Mouse (Mus musculus) left cerebral cortex, adult 18-20 months (tissue): ENCODE results near the gene Odf2l. TPM values are rescaled to one million over a fixed set of nuclear protein-coding genes. Genes with fewer than 3 reads are reported as not detected.

Experiments
- DNase-seq, 2 experiments: peaks; one replicate each; pipeline ENCODE4 v3.0.0; 2021 to 2022; ENCODE audit warnings: low spot score in 2 of 2, mixed read lengths in 1 of 2
- total RNA-seq, 2 experiments: library from RNA; stranded (reverse); gene quantifications; 2 replicates each; pipeline ENCODE4 v1.2.3; 2021

Odf2l gene
- total RNA-seq, 2 experiments from 2014 or later: 17.7 to 27.3 TPM

DNA sequence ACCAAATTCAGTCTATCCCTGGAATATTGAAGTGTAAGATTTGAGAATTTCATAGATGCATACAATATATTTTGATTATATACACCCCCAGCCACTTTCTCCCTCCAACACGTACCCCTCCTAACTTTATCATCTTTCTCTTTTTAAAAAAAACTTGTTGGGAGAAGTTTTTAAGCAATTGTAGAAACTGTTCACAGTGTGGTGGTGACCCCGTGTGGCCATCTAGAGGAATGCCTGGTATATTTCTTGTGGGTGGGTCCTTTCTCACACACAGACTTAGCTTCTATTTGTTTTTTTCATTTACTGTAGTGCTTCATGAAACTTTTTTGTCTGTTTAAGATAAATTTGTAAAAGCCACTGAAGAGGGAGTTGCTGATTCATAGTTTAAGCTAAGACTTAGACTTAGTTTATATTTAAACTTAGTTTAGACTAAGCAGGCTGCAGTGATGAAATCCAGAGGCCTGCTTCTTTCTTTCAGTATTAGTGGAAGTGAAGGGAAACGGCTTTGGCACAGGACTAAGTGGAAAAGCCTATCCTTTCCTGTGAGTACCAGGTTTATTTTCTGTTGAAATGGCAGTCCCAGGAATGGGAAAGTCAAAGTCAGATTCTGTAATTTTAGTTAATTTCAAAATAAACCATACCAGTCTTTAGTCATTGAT lies 13.0 kb downstream of the Odf2l start:
- DNase-seq: peak; percentile 53 to 54

DNA sequence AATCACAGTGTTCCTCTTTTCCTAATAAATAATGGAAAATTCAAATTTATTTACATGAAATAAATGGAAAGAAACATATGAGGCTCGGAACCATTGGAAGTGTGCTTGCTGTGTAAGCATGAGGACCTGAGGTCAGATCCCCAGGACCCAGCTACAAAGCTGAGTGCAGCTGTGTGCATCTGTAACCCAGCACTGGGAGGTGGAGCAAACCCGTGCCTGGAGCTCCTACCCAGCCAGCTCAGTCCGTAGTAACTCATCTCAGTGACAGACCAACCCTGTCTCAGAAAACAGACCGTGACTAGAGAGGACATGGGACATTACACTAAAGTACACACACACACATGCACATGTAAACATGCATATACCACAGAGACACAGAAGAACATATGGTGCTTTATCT lies 21.8 kb downstream of the Odf2l start:
- no peak for DNase-seq

DNA sequence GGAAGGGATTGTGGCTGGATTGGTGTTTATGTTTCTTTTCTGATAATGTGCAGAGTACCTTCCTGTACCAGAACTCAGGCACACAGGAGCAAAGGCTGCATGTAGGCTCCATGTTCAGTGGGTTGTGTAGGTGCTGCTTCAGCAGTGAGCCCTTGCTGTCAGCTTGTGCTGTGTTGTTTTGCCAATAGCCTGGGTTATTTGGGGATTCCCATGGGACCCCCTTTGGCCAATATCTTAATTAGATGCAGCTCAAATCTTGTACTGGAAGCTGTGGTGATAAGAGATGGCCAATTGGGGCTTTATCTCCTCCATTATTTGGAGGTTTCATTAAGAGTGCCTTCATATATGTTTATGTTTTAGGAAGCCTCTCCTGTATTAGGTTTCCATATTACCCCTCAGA lies 24.5 kb downstream of the Odf2l start:
- DNase-seq: no peak

DNA sequence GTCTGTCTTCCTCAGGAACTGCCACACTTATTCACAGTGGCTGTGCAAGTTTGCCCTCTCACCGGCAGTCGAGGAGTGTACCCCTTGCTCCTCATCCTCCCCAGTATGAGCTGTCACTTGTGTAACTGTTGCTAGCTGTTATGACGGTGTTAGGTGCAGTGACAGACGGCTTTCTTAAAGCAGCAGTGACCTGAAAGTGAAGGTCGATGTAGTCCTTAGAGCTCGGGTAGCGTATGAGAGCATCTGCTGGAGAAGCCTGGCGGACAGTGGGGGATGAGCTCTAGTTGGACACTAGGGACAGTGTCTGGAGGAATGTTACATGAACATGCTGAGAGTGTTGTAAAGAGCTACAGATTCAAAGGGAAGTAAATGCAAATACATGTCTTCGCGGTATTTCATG lies 25.5 kb downstream of the Odf2l start:
- DNase-seq: no peak

DNA sequence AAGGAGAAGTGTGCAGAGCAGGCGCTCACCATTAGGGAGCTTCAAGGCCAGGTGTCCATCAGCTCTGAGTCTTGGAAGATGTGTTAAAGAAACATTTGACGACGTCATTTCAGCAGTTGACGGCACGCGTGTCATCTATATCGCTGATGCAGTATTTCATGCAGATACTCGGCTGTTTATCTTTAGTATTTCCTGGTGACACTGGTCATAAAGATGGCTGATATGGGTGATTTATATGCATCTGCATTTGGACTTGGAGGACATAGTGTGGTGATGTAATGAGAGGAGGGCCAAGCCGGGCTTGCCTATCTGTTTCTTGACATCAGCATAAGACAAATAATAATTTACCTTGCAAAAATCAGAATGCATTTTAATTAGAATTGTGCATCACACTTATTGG lies 28.5 kb downstream of the Odf2l start:
- no peak for DNase-seq

DNA sequence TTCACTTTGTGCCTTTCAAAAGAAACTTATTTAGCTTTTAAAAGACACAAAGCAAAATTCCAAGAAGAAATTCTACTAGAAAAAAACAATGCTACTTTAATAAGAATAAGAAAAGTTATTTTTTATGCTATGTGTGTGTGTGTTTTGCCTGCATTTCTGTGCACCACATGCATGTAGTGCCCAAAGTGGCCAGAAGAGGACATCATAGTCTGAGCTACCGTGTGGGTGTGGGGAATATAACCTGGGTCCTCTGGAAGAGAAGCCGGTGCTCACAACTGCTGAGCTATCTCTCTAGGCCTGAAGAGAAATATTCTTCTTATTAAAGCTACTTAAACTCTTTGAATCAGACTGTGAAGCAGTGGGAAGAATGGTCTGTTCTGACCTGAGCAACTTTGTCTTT lies 29.1 kb downstream of the Odf2l start:
- DNase-seq: no peak

DNA sequence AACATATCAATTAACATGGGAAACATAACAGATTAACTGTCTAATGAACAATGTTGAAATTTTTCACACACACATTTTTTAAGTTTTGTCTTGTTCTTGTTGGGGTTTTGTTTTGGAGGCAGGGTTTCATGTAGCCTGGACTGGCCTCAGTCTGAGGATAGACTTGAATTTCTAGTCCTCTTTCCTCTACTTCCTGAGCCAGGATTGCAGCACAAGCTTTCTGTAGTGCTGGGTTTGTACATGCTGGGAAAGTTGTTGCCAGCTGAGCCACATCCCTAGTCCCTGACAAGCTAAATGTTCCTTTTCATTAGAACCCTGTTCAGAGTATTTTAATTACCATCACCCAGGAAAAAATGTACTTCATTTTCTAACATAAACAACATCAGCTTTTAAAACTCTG lies 29.6 kb downstream of the Odf2l start:
- DNase-seq: no peak

DNA sequence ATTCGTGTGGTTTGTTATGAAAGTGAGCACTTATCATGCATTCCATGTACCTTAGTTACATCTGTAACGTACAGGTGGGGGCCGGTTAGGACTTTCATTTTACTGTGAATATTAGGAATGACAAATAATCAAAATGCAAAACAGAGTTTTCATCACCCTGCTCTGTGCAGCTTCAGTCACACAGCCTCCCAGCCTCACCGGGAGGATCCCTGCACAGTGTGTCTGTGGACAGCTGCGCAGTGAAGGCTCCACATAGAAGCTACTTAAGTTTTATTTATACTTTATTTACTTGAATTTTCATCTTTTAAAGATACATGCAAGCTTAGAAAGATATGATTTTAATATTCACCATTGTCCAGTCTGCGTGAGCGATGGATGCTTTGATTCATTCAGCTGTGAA lies 32.7 kb downstream of the Odf2l start:
- DNase-seq: no peak

DNA sequence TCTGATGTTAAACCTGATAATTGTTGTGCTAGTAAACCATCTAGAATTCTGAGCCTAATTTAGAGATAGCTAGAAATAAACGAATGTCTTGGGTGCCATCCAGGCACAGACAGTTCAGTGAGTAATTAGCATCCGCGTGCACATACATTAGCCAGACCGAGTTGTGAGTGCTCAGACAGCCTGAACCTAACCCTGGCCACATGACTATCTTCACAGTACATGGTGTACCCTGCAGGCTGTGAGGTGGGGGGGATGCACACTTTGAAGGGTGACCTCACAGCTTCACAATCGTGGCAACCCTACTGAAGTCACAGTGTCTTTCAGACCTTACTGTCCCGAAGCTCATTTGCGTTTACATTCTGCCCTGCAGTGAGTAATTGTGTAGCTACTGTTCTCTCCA lies 33.5 kb downstream of the Odf2l start:
- DNase-seq: peak in 1 of 2 experiments; percentile 8

DNA sequence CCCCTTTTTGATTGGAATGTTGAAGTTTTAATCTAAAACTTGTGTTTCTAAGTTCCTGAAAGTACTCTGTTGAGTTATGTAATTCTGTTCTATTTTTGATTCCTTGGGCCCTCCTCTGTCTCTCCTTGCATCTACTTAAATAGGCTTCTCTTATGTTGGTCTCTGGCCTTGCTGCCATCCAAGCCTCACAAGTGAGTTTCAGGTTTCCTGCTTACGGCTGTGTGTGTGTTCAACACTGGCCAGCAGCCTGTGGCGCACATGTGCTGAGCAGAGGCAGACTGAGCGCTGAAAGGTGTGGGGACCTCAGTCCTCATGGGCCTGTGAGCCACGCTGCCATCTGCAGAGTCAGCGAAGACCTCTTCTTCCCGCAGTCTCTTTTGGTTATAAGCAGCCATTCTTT lies 38.5 kb downstream of the Odf2l start:
- no peak for DNase-seq

DNA sequence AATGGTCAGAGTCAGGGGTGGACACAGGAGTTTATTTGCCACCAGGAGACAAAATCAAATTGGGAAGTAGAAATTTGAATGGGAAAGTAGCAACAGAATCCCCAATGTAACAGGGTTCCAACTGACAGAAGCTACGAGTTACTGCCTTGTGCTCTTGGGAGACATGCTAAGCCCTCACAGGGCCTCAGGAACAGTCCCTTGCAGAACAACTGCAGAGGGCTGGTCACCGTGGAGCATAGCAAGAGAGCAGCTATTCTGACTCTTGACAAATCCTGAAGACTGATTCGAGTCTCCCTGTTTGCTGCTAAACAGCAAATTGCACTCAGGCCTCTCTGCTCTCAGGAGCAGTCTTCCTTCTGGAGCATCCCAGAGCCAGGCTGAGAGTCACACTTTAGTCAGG lies 40.1 kb downstream of the Odf2l start:
- no peak for DNase-seq

DNA sequence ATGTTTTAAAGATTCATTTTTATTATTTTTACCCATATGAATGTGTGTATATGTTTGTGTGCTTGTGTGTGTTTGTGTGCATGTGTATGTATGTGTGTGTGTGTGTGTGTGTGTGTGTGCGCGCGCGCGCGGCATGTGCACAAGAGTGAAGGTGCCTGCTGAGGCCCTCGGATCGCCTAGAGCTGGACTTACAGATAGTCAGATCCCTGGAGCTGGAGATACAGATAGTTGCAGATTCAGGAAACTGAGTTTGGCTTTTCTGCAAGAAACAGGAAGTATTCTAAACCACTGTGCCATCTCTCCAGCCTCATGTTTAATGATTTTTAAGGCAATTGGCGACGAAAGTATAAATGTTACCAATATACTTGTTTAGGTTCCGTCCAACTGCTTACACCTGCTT lies 48.4 kb downstream of the Odf2l start:
- DNase-seq: no peak

DNA sequence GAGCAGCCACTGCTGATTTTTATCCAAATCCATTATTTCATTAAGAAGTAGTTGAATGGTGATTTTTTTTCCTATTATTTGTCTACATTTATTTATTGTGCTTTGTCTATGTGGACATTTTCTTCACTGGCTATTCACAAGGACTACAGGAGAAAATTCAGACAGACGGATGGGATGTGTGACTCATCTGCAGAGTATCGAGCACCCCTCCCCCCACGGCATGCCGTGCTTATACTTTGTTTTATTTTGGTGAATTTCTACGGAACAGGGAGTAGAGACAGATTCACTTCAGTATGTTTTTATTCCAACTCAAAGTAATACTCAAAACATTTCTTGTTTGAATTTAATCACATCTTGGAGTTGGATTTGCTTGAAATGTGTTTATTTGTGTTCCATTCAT lies 49.4 kb downstream of the Odf2l start:
- peak; percentile 17 to 19 for DNase-seq

DNA sequence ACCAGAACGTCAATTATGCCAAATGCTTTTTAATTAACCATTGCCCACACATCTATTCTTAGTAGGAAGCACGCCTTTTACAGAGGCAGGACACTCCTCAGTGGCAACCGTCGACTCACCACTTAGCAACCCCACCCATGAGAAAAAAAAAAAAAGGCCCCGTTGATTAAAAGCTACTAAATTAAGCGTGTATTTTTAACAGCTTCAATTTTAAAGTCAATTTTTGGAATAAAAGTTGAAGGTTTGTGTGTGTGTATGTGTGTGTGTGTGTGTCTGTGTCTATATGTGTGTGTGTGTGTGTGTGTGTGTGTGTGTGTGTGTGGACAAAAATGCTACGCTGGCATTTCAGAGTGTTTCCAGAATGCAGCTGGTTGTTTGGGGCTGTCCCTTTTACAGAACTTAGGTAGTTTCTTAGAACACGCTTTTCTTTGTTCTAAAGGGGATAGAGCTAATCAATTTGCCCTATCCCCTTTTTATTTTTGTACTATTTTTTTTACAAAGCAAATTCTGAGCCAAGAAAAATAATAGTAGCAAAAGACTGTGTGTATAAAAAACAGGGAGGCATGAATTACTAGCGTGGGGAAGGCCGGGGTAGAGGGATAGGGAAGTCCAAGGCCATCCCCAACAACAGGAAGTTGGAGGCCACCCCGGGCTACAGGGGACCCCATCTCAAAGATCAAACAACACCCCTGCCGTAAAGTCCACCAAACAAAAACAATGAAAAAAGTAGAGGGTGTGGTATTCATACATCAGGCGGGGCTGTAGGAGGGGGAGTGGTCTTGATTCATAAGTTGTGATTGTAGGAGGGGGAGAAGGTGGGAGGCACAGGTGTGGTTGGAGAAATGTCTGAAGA lies 50.7 kb downstream of the Odf2l start:
- DNase-seq: no peak

DNA sequence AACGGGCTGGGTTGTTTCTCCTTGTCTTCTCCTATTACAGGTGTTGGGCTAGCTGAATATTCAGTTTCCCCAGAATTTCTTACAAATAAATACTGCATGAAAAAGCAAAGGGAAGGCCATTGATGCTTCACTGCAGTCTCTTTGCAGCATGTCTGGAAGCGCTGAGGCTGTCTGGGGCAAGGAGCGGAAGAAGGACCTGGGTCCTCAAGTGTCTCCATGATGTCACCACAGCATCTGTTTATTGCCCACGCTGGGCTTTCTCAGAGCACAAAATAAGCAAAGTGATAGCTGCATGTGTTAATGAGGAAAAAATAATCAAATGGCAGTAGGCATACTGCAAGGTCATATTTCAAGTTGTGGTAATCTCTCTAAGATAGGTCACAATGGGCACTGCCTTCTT lies 51.6 kb downstream of the Odf2l start:
- DNase-seq: no peak

DNA sequence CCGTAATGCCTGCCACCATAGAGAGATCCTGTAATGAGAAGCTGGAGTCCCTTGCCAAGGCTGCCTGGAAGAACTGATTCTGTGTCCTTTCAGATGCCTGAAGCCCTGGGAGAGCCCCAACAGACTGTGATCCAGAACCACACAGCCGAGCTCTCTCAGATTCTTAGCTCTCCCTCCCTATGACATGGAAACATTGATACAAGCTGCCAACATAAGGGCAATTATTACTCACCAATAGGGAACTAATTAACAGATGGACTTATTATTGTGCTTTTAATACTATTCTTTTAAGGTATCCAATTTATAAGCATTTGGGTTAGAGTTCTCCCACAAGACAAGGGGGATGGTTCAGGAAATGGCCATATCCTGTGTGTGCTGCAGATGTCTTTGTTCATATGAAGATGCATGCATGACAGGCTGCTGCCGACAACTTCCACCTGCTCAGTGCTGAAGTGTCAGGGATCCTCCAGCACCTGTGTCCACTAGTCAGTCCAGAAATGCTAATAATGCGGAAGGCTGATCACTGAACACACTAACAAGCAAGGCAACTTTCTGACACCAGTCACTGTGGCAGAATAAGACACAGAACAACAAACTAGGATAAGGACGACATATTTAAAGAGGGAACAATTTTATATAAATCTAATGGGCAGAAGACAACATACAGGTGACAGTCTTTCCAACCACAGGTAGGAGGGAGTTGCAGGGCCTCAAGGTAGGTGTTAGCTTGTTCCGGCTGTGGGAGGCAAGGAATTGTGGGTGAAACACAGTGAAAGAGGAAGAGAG lies 52.4 kb downstream of the Odf2l start:
- DNase-seq: no peak

DNA sequence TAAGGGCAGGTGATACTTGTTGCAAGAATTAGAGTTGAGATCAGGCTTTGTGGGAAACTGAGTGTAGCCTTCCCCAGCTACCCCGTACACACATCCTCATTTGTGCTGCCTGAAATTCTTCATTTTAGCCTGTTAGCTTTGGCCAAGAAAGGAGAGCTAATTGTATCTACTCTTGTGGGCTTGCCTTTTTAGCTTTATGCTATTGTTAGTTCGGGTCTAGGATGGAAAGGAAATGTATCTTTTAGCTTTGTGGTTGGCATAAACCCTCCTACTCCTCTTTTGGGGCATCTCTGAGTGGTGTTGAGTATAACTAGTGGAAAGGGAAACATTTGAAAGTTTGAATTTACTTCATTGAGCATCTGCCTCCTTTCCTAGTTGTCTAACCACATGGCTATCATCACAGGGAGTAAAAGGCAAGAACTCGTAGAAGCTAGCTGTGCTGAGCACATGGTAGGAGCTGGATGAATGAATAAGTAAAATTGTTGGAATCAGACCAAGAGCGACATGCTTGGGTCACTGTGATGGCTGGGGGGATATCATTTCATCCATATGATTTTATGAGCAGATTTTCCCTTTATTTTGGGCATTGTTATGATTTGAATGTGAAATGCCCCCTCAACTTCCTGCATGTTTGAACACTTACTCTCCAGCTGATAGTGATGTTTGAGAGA lies 53.1 kb downstream of the Odf2l start:
- no peak for DNase-seq

DNA sequence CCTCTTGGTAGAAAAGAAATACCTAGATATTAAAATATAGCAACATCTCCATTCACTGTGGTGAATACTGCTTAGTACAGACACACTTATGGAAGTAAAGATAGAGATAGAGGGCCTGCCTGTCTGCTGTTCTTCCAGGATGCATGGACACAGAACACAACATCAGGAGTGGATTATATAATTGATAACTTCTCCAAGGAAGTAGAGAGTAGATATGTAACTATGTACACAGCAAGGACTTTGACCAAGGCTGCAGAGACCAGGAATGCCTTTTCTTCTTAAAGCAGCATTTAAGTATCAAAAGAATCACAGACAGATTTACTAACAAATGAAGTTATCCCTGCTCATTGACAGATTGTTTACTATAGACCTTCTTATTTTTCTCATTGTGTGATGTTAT lies 66.3 kb downstream of the Odf2l start:
- no peak for DNase-seq

DNA sequence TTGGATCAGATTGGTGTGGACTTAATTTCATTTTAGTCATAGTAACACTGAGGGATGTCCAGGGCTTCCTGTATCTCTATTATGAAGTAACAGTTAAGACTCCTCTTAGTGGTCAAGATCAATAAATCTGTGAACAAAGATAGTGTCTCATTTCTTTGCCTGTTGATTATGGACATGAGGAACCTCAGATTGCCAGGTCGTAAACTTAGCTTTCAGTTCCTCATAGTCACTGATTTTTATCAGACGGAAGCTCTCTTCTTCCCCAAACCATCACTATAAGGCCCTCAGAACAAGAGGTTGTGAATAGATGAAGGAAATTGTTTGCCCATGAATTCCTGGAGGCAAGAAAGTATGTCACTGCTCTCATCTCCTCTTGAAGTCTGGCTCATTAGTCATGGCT lies 73.6 kb downstream of the Odf2l start:
- DNase-seq: no peak

DNA sequence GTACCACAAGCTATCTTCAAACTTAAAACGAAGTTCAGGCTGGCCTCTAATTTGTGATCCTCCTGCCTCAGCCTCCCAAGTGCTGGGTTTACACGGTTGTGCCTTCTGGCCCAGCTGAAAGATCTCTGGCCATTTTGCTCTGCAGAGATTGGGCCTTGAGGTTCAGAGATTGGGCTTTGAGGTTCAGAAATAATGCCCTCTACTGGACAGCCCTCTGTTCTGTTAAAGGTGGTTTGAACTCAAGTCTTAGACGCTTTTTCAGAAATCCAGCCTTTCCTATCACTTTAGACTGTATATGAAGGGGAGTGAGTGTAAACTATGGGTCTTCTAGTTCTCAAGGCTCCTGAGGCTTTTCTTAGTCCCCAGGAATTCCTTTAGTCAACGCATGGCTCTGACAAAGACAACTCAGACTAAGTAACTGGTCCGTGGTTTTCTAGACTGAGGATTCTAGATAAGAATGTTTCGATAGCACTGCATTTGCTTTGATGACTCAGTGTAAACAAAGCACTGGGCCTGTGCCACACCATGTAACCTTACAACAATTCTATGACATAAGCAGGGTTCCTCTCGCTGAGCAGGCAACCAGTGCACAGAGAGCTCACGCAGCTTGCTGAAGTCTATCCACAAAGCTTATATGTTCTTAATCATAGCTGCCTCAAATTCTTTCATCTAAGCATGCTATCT lies 77.0 kb downstream of the Odf2l start:
- DNase-seq: no peak

DNA sequence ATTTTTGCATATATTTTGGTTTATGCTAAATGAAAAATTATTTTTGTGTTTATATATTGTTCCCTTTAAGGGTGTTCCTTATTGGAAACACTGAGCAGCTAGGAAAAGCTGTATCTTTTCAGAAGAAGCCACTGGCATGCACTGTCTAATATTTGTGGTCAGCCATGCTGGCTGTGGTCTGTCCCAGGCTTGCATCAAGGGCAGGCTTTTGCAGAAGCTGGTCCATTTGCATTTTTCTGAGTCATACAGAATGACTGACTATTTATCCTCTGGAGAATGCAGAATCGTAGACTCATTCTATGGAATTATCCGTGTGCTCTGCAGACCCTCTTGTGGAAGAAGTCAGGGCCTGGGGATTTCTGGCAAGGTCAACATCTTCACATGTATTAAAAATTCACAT lies 79.7 kb downstream of the Odf2l start:
- no peak for DNase-seq
